Mouse (Mus musculus) lung, postnatal 4 days (tissue): Measurements from ENCODE around the gene Sdcbp2.
A peak's percentile ranks its signal among the peaks of the same experiment; 100 is the strongest.

ENCODE experiments used
- DNase-seq, 2 experiments: peaks; one replicate each; pipeline ENCODE4 v3.0.0; 2021

Gene Sdcbp2

GRCm38 (mm10) chr2:151571873-151572700 is at the start of gene Sdcbp2:
Gene Sdcbp2, plus strand, starts transcription at chr2:151572622.
- peak in 1 of 2 experiments; percentile 30 for DNase-seq

- no peak for DNase-seq
Observed at GRCm38 (mm10) chr2:151524324-151525041, 47.9 kb upstream of the Sdcbp2 start.

GRCm38 (mm10) chr2:151525520-151525919 is 46.9 kb upstream of the Sdcbp2 start:
- no peak for DNase-seq

- no peak for DNase-seq
Observed at GRCm38 (mm10) chr2:151528066-151528465, 44.4 kb upstream of the Sdcbp2 start.

- DNase-seq = no peak
Observed at GRCm38 (mm10) chr2:151529169-151529568, 43.3 kb upstream of the Sdcbp2 start.

- DNase-seq = peak; percentile 51
Observed at GRCm38 (mm10) chr2:151530378-151531230, 41.8 kb upstream of the Sdcbp2 start.

GRCm38 (mm10) chr2:151533632-151534031 is 38.8 kb upstream of the Sdcbp2 start:
- DNase-seq = no peak

- DNase-seq = no peak
Observed at GRCm38 (mm10) chr2:151535961-151536617, 36.3 kb upstream of the Sdcbp2 start.

- DNase-seq = peak; percentile 36 to 82
Observed at GRCm38 (mm10) chr2:151536618-151536974, 35.8 kb upstream of the Sdcbp2 start.

GRCm38 (mm10) chr2:151538646-151539045 is 33.8 kb upstream of the Sdcbp2 start:
- DNase-seq = no peak

GRCm38 (mm10) chr2:151542323-151543062 is 29.9 kb upstream of the Sdcbp2 start, which contains the start of gene Fkbp1a:
Gene Fkbp1a, plus strand, starts transcription at chr2:151542483.
- DNase-seq = peak; percentile 98 to 99

- peak; percentile 75 to 78 for DNase-seq
Observed at GRCm38 (mm10) chr2:151543063-151543895, 29.1 kb upstream of the Sdcbp2 start.

GRCm38 (mm10) chr2:151544673-151545072 is 27.7 kb upstream of the Sdcbp2 start:
- DNase-seq = no peak

GRCm38 (mm10) chr2:151546571-151546970 is 25.9 kb upstream of the Sdcbp2 start:
- DNase-seq = no peak

GRCm38 (mm10) chr2:151549615-151550121 is 22.8 kb upstream of the Sdcbp2 start:
- DNase-seq = no peak

GRCm38 (mm10) chr2:151562930-151563921 is 9.2 kb upstream of the Sdcbp2 start:
- DNase-seq = no peak

- DNase-seq = no peak
Observed at GRCm38 (mm10) chr2:151564006-151564405, 8.4 kb upstream of the Sdcbp2 start.

GRCm38 (mm10) chr2:151564986-151565385 is 7.4 kb upstream of the Sdcbp2 start:
- DNase-seq = no peak

GRCm38 (mm10) chr2:151566856-151567255 is 5.6 kb upstream of the Sdcbp2 start:
- no peak for DNase-seq
